Mouse (Mus musculus) lung, postnatal 10 days (tissue): ENCODE measurements around the gene Prss44.
"Not testable (repeated sequence)": the region's sequence is repeated elsewhere in the genome, so short reads cannot be mapped to it uniquely, and the experiment has no call there.

Source experiments
- DNase-seq: peaks from one replicate; pipeline ENCODE4 v3.0.0; 2021

The Prss44 gene

DNA sequence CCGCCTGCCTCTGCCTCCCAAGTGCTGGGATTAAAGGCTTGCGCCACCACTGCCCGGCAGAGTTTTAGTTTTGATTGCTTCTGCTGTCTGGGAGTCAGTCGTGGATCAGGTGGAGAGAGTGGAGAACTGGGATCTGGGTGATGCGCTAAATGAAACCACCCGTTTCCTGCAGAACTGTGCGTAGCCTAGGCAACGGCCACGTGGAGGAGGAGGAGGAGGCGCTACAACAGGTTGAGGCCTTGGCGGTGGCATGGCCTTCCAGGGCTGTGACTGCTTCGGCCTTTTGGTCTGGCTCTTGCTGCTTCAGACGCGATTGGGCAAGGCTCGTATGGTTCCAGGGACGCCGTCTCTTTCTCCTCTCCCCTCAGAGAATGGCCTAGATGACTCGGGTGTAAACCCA is at the start of gene Prss44:
Prss44 (plus strand) TSS at position 206 of the 400 bp plus-strand sequence.
- DNase-seq = no peak

DNA sequence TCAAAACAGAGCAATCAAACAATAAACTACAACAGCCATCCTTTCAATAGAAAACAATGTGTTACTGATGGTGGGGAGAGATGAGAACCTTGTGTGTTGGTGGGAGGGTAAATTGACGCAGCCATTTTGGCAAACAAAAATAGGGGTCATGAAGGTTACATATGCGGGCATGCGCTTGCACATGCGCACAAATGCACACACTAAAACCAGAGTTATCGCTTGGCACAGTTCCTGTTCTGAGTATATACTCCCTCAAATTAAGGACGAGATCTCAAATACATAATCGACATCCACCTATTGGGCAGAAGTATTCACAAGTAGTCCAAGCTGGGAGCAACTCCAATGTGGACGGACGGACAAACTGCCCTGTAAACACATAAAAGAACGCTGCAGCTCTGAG is 41.5 kb upstream of the Prss44 start:
- DNase-seq = no peak

- DNase-seq = peak; percentile 71
Measured at GRCm38 (mm10) chr9:110774403-110775268, 39.2 kb upstream of the Prss44 start.

DNA sequence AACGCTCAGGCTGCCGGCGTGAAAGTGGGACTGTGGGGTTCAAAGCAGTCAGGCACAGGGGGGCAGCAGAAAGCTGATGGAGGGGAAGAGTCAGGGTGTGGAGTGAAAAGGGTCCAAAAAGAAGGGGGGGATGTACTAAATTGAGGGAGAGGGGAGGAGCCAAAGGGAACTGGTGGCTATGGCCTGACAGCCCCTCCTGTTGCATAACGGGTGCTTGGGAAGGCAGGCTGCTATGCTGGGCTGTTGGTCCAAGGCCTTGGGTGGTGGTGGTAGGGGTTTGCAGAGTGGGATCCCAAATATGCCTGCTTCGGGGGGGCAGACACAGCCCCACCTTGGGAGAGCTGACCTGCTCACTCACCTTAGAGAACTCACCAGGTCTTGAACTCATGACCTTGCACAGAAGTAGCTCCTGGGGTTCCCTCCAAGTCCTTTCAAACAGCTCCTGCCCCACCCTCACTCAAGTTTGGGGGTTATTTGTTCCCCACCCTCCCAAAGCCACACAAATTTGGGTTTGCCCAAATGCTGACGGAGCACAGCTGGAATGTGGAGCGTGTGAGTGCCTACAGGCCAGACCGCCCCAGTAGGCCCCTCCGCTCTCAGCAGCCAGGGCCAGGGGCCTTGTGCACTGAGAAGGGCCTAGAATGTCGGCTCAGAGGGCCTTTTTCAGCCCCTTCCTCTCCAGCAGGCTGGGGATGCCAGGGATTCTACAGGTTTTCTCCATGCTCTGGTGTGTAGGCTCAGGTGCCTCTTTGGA is 38.3 kb upstream of the Prss44 start:
- DNase-seq = peak; percentile 47

GRCm38 (mm10) chr9:110778100-110778499 is 35.7 kb upstream of the Prss44 start:
- DNase-seq = no peak

GRCm38 (mm10) chr9:110778559-110778958 is 35.2 kb upstream of the Prss44 start:
- no peak for DNase-seq

GRCm38 (mm10) chr9:110779242-110779913 is 34.4 kb upstream of the Prss44 start:
- peak; percentile 50 for DNase-seq

DNA sequence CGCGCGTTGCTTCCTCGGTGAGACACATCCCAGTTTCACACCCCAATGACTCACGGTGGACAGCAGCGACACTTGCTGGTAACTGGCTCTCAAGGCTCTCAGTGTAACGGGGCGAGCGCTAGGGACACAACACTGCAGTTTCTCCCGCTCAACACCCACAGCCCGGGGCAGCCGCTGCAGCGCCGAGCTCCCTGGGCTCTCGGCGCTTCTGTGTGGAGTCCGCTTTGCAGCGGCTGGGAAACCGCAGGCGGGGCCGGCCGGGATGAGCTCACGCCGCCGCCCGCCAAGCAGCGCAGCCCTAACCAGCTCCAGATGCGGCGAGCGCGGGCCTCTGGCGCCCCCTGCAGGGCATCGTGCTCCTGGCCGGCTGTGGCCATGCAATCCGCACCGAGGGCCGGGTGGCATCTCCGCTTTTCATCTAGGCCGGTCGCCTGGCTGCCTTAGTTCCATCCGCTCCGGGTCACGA is 32.5 kb upstream of the Prss44 start:
- DNase-seq = peak; percentile 96

GRCm38 (mm10) chr9:110781731-110782130 is 32.1 kb upstream of the Prss44 start:
- DNase-seq = peak; percentile 94

GRCm38 (mm10) chr9:110783611-110784010 is 30.2 kb upstream of the Prss44 start:
- DNase-seq = peak; percentile 27

DNA sequence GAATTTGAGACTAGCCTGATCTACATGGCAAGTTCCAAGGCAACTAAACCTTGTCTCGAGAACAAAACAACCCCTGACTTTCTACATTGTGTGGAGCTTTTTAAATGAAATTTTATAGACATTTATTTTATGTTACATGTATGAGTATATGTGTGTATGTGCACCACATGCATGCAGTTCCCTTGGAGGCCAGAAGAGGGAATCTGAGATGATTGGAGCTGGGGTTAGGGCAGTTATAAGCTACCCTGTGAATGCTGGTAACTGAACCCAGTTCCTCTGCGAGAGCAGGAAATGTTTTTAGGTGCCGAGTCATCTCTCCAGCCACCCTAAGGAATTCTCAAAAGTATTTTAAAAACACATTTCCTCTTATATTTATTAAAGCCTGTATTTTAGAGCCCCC is 25.6 kb upstream of the Prss44 start:
- no peak for DNase-seq

DNA sequence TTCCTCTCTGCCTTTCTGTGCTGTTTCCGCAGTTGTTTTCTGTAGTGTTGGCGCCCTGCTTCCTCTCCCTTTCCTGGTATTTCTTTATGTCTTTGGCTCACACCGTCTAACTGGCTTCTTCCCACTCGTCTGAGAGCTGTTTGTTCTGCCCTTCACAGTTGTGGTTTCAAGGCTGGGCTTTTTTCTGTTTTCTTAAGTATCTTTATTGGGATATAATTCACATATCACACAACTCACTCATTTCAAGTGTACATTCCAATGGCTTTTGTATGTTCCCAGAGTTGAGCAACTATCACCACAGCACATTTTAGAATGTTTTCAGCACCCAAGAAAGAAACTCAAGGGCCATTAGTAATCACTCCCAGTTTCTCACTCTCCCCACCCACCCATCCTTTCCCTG is 23.3 kb upstream of the Prss44 start:
- DNase-seq = peak; percentile 52

DNA sequence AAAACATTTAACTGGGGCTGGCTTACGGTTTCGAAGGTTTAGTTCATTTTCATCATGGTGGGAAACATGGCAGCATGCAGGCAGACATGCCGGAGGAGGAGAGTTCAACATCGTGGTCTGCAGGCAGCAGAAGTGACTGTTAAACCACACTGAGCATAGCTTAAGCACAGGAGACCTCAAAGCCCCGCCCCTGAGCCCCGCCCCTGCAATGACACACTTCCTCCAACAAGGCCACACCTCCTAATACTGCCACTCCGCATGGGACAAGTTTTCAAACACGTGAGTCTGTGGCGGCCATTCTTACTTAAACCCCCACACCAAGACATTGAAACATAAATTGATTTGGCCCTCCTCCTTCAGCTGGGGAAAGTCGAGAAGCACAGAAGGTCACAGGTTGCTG is 16.8 kb upstream of the Prss44 start:
- DNase-seq = no peak

- DNase-seq = no peak
Measured at GRCm38 (mm10) chr9:110797866-110798265, 15.9 kb upstream of the Prss44 start, which contains the start of gene Prss42. Prss42 (plus strand) TSS chr9:110798166.

GRCm38 (mm10) chr9:110800834-110801479 is 12.8 kb upstream of the Prss44 start:
- DNase-seq = no peak

GRCm38 (mm10) chr9:110803294-110803693 is 10.5 kb upstream of the Prss44 start:
- no peak for DNase-seq

- DNase-seq = no peak
Measured at GRCm38 (mm10) chr9:110810051-110810450, 3.7 kb upstream of the Prss44 start.

DNA sequence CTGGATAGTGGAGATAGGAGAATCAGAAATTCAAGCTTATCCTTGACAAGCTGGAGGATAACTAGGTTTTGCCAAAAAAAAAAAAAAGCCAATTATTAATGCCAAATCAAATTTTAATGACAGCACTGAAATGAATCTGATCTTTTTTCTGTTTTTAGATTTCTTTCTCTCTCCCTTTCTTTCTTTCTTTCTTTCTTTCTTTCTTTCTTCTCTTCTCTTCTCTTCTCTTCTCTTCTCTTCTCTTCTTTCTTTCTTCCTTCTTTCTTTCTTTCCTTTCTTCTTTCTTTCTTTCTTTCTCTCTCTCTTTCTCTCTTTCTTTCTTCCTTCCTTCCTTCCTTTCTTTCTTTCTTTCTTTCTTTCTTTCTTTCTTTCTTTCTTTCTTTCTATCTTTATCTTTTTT is 6.8 kb downstream of the Prss44 start:
- DNase-seq = not testable (repeated sequence)

DNA sequence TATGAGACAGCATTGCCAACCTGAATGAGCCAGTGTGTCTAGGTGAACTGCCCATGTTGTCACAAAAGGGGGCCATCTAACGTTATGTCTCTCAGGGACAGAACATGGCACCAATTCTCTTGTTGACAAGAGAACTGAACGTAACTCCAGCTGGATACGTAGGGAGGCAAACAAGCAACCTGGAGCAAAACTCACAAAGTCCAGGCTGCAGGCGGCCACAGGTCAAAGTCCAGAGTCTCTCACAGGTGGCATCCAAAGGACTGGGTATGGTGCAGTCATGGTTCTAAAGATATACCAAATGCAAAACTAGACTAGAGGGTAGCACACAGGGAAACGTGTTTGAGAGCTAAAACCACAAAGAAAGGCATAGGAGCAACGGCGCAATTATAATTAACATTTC is 7.6 kb downstream of the Prss44 start:
- DNase-seq = no peak

- DNase-seq = no peak
Measured at GRCm38 (mm10) chr9:110825426-110825825, 11.6 kb downstream of the Prss44 start.

DNA sequence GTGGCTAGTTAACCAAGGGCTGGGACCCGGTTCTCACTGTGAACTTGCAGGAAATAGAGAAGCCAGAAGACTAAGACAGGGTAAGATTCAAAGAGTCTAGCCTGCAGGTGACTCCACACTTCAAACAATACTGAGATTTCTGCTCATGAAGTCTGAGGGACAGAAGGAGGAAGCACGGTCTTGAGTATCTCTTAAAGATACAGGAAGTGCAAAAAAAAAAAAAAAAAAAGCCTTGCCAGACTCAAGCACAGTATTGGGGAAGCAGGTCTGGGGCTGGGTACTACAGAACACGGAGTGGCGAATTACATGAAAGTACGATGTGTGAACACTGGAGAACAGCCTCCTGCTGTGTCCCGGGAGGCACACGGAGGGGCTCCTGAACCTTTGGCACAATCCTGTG is 12.0 kb downstream of the Prss44 start:
- no peak for DNase-seq

GRCm38 (mm10) chr9:110826390-110826789 is 12.6 kb downstream of the Prss44 start, which contains the start of gene Prss43:
Prss43 (plus strand) TSS chr9:110826690.
- no peak for DNase-seq

- peak; percentile 13 for DNase-seq
Measured at GRCm38 (mm10) chr9:110833021-110833420, 19.2 kb downstream of the Prss44 start.
